Mouse (Mus musculus) bone marrow, adult 2 months (tissue): ENCODE results near the gene Bahcc1.

ENCODE experiments used
- CTCF ChIP-seq: fragments of 200-500 bp; IDR thresholded peaks from 2 replicates; pipeline ENCODE4 v1.5.1; 2011; ENCODE audit warnings: low read length, control low read depth; ENCODE audit not compliant: control insufficient read depth, insufficient read depth
- POLR2A ChIP-seq: fragments of 200-500 bp; IDR thresholded peaks from 2 replicates; pipeline ENCODE4 v1.6.1; 2011; ENCODE audit warnings: low read depth, mild to moderate bottlenecking, control low read depth, low read length, borderline replicate concordance; ENCODE audit not compliant: control insufficient read depth

GRCm38 (mm10) chr11:120267676-120268075, 34.9 kb downstream of the Bahcc1 start:
- TF ChIP-seq CTCF, result no peak
- TF ChIP-seq POLR2A, result no peak
